Mouse (Mus musculus) kidney, adult 2 months (tissue): ENCODE measurements around the gene Comtd1.

Experiments
- CTCF ChIP-seq: fragments of 200-500 bp; conservative IDR thresholded peaks from 2 replicates; pipeline ENCODE4 v1.5.1; 2011; ENCODE audit warnings: low read depth, mild to moderate bottlenecking, control low read depth, low read length, moderate library complexity, mixed read lengths; ENCODE audit not compliant: insufficient read depth, insufficient read length
- POLR2A ChIP-seq: fragments of 200-500 bp; IDR thresholded peaks from one replicate; pipeline ENCODE4 v1.6.1; 2011; ENCODE audit warnings: low read depth, low read length, control low read depth

- no peak for TF ChIP-seq CTCF
- TF ChIP-seq POLR2A: no peak
Observed at GRCm38 (mm10) chr14:21809418-21809817, 39.4 kb downstream of the Comtd1 start.
